Comparison of ENCODE assay signal across 8 mouse cellular contexts in the genomic region with DNA sequence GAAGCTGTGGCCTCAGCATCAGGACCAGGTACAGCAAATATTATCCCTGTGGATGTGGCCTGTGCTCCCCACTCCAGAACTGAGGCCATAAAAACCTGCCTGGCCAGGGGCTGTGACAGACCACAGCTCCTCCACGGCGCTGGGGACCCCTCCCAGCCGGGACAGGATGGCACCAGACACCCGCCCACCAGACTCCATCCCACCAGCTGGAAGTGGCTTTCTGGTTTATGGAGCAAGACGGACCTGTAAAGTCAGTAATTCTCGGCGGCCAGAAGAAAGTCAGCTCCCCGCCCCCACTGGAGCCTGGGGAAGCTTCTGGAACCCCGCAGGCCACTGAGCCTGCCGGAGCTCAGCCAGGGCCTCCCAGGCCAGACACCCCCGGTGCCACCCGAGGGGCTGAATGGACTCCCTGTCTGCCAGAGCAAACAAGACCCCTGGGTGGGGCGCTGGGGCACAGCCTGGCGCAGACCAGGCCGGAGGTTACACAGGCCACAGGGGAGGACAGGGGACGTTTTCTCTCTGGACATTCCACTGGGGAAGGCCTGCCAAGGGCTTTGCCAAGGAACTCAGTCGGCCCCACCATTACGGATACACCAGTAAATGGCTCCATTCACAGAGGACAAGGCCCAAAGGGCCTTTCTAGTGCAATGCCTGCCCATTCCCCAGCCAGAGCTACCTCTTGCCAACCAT.
A peak's percentile ranks its signal among the peaks of the same experiment; 100 is the strongest.
DNase-seq lines count a peak whose midpoint lies in the region; ATAC-seq lines count a peak whose summit lies in the region.
"Had no signal": no experiment of that assay in that cellular context is flagged by ENCODE, and none has a peak within 500 bp of the region (broad histone marks: within the 10 kb centered on the region; RNA-seq: fewer than 3 reads in every experiment).

No protein-coding gene starts in this region.

- no peaks in the 10 kb centered on the region for H3K27me3 ChIP-seq in intestine, embryonic 14.5 days (replicated peaks; ENCODE audit: control insufficient read depth, insufficient read depth, low read length)

- H3K9me3 ChIP-seq in intestine, embryonic 14.5 days (ENCODE audit: control insufficient read depth, low read length), result peaks cover 5% of the 10 kb centered on the region; the same call in 1 of the 2 replicates

- no peak for ATAC-seq in intestine, embryonic 14.5 days (replicated peaks; ENCODE audit: low FRiP score, low TSS enrichment, low read depth)

- no peak overlapping the region; the same call in 1 of the 2 replicates for H3K4me3 ChIP-seq in brown adipose tissue, adult 24 weeks (ENCODE audit: insufficient read depth, low read depth, low read length)
- no peak overlapping the region for H3K4me3 ChIP-seq in intestine, embryonic 14.5 days (ENCODE audit: low read depth, low read length)
- H3K4me3 ChIP-seq: myocyte had no signal

- 0 out of 2 replicates have a peak overlapping the region, but pooled peaks have one; percentile 16 for H3K27ac ChIP-seq in brown adipose tissue, adult 24 weeks (replicated peaks; ENCODE audit: low read depth, low read length)
- peak overlapping the region; percentile 85 for H3K27ac ChIP-seq in intestine, embryonic 14.5 days (ENCODE audit: low read depth)

- DNase-seq in Muller cell, postnatal 12 days (ENCODE audit: inconsistent ontology term), result peak; percentile 90
- peak; percentile 39 for DNase-seq in forelimb bud, embryonic 11.5 days (ENCODE audit: low read depth, low spot score)
- DNase-seq in intestine, embryonic 14.5 days (ENCODE audit: low spot score), result no peak
- DNase-seq in left cerebral cortex, adult 9 months (ENCODE audit: low spot score in 2 of 2), result peak; percentile 68 to 77
- DNase-seq in right cerebral cortex, adult 2 months (ENCODE audit: low spot score in 2 of 2), result peak; percentile 22 to 49
- DNase-seq in spleen, postnatal 36 days (ENCODE audit: low spot score in 2 of 2), result no peak

- 27% methylated on average over 18 of the region's 18 CpGs for WGBS in intestine, embryonic 14.5 days

- peaks cover 13% of the 10 kb centered on the region for H3K4me1 ChIP-seq in brown adipose tissue, adult 24 weeks (ENCODE audit: control insufficient read depth, insufficient read depth, insufficient read length, low read length)
- peaks cover 38% of the 10 kb centered on the region for H3K4me1 ChIP-seq in intestine, embryonic 14.5 days (replicated peaks; ENCODE audit: control insufficient read depth, insufficient read depth, low read length)

- no peaks in the 10 kb centered on the region for H3K36me3 ChIP-seq in intestine, embryonic 14.5 days (ENCODE audit: control insufficient read depth, insufficient read depth, low read length)

- peak overlapping the region; percentile 28; the same call in 1 of the 2 replicates for H3K4me2 ChIP-seq in intestine, embryonic 14.5 days (ENCODE audit: low read length)

- 0 out of 2 replicates have a peak overlapping the region, but pooled peaks have one; percentile 0 for H3K9ac ChIP-seq in intestine, embryonic 14.5 days (ENCODE audit: low read length)

Comparison
In these comparisons a context has a peak if more than half of its experiments do, and no peak if none do; other contexts are left out.
1. DNase-seq: peak in Muller cell, postnatal 12 days (single experiment), forelimb bud, embryonic 11.5 days (single experiment), left cerebral cortex, adult 9 months (2 of 2) and right cerebral cortex, adult 2 months (2 of 2); none in intestine, embryonic 14.5 days (single experiment) and spleen, postnatal 36 days (0 of 2).